ENCODE assay signal across 8 mouse cellular contexts in the genomic region with DNA sequence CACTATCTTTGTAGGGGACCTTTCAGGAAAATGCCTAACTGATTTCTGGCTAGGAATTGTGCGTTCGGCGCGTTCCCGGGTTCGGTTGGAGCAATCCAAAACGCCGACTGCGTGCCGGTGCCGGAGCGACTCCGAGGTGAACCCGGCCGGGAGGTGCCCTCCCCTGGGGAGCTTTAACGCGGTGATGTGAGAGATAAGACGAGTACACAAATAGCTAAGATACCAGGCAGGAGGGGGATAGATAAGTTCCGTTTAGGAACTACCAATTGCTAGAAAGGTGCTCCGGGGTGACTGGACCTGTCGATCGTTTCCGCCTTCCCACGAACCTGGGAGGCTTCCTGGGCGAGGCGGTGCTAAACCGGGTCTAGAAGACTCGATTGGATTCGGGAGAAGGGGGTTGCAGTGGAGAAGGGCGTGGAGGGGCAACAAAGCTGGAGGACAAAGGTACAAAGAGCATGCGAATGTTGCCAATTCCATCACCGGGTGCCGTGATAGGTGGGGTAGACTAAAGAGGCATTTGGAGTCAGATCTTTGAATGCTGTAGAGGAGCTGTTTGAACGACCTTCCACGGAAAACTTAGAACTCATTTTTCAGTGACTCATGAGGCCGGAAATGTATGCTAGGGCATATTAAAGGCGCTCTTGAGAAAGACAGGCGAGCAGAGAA. TPM values are rescaled to one million over a fixed set of nuclear protein-coding genes. Genes with fewer than 3 reads are reported as not detected.
DNase-seq lines count a peak whose midpoint lies in the region; ATAC-seq and TF ChIP-seq lines count a peak whose summit lies in the region.

No protein-coding gene starts in this region.

- WGBS in forebrain, embryonic 12.5 days: under 1% methylated on average over 38 of the region's 38 CpGs

- H3K36me3 ChIP-seq in forebrain, embryonic 12.5 days (replicated peaks): no peaks in the 10 kb centered on the region

- TF ChIP-seq CTCF in layer of hippocampus, adult 2 months (conservative IDR thresholded peaks at IDR 0.05): no peak

- H3K9me3 ChIP-seq in forebrain, embryonic 12.5 days: no peaks in the 10 kb centered on the region

- no peaks in the 10 kb centered on the region for H3K27me3 ChIP-seq in forebrain, embryonic 12.5 days

- peak overlapping the region; percentile 97 for H3K9ac ChIP-seq in forebrain, embryonic 12.5 days

- peak overlapping the region; percentile 71 for H3K4me2 ChIP-seq in forebrain, embryonic 12.5 days

- H3K4me1 ChIP-seq in brown adipose tissue, adult 24 weeks (ENCODE audit: control insufficient read depth, insufficient read depth, insufficient read length, low read length): peaks cover 7% of the 10 kb centered on the region
- H3K4me1 ChIP-seq in forebrain, embryonic 12.5 days: peaks cover 15% of the 10 kb centered on the region

- peak; percentile 46 for ATAC-seq in forebrain, embryonic 12.5 days (ENCODE audit: low FRiP score)
- ATAC-seq in megakaryocyte, adult 5-6 weeks (ENCODE audit: poor library complexity, severe bottlenecking): peak; percentile 57

- DNase-seq in gastrocnemius, adult 18-20 months (ENCODE audit: low spot score): peak; percentile 39
- no peak for DNase-seq in gastrocnemius, postnatal 25 days
- DNase-seq in heart, postnatal 4 days: peak; percentile 40
- peak in 1 of 2 experiments; percentile 18 for DNase-seq in layer of hippocampus, adult 2 months (ENCODE audit: low spot score in 2 of 2)
- DNase-seq in right cerebral cortex, postnatal 25 days: peak; percentile 27

- peak overlapping the region; percentile 96 for H3K4me3 ChIP-seq in brown adipose tissue, adult 24 weeks (ENCODE audit: insufficient read depth, low read depth, low read length)
- H3K4me3 ChIP-seq in forebrain, embryonic 12.5 days (replicated peaks): peak overlapping the region; percentile 97
- H3K4me3 ChIP-seq in layer of hippocampus, adult 2 months: peak overlapping the region; percentile 94

- H3K27ac ChIP-seq in brown adipose tissue, adult 24 weeks (replicated peaks; ENCODE audit: low read depth, low read length): peak overlapping the region; percentile 89
- H3K27ac ChIP-seq in forebrain, embryonic 12.5 days: peak overlapping the region; percentile 97
- H3K27ac ChIP-seq in layer of hippocampus, adult 2 months: peak overlapping the region; percentile 97

RNA-seq across cellular contexts. Expression of a gene that starts 1.0 kb away (rescaled TPM):
- 100 to 1,000 TPM; 169 to 186 TPM for total RNA-seq in gastrocnemius, adult 18-20 months (2021)
- 100 to 1,000 TPM; 142 to 177 TPM for total RNA-seq in gastrocnemius, postnatal 25 days (2021)
- polyA plus RNA-seq in brown adipose tissue, adult 24 weeks (2012; ENCODE audit: insufficient read depth, insufficient read length, missing spikeins): 68.7 and 78.3 TPM in 2 replicates
- polyA plus RNA-seq in forebrain, embryonic 12.5 days (2016; fragmentation: Nextera tagmentation; extraction: Ambion mirVana): 68.3 and 69.7 TPM in 2 replicates
- total RNA-seq in heart, postnatal 4 days (2021): 100 to 1,000 TPM in 1 of 2 experiments, 10 to 100 TPM in 1; 90.7 to 102 TPM
- total RNA-seq in layer of hippocampus, adult 2 months (2021): 100 to 1,000 TPM; 152 to 157 TPM
- 64.3 and 74.3 TPM in 2 replicates for total RNA-seq in megakaryocyte, adult 5-6 weeks (2015)
- total RNA-seq in megakaryocyte, adult 5-6 weeks (2017): 112 and 115 TPM in 2 replicates

RNA-seq across cellular contexts. Expression of a gene that starts 15.8 kb away (rescaled TPM):
- under 1 TPM in 1 of 2 experiments, not detected in 1; 0.55 TPM for total RNA-seq in gastrocnemius, adult 18-20 months (2021)
- total RNA-seq in gastrocnemius, postnatal 25 days (2021): under 1 TPM; 0.15 to 0.48 TPM
- 3.3 TPM in 1 of 2 replicates, not detected in the other for polyA plus RNA-seq in brown adipose tissue, adult 24 weeks (2012; ENCODE audit: insufficient read depth, insufficient read length, missing spikeins)
- polyA plus RNA-seq in forebrain, embryonic 12.5 days (2016; fragmentation: Nextera tagmentation; extraction: Ambion mirVana): 0.53 and 1.6 TPM in 2 replicates
- total RNA-seq in heart, postnatal 4 days (2021): under 1 TPM; 0.54 to 0.88 TPM
- total RNA-seq in layer of hippocampus, adult 2 months (2021): under 1 TPM; 0.59 to 0.79 TPM
- total RNA-seq in megakaryocyte, adult 5-6 weeks (2015): 59.3 and 63.8 TPM in 2 replicates
- 51.5 and 56.9 TPM in 2 replicates for total RNA-seq in megakaryocyte, adult 5-6 weeks (2017)

Comparison
In these comparisons a context has a peak if more than half of its experiments do, and no peak if none do; other contexts are left out.
1. RNA of a gene that starts 15.8 kb away (total RNA-seq): 51.5 to 63.8 TPM in megakaryocyte, adult 5-6 weeks; 0.54 to 0.88 TPM in heart, postnatal 4 days, 0.59 to 0.79 TPM in layer of hippocampus, adult 2 months, 0.55 TPM in gastrocnemius, adult 18-20 months and 0.15 to 0.48 TPM in gastrocnemius, postnatal 25 days; every median in the first group is over 10 times any median in the second.
2. Peak in every context shown above with its lines, with median percentiles within 50 percentile points of each other: H3K27ac ChIP-seq and H3K4me3 ChIP-seq.